Mouse (Mus musculus) Patski (cell line): ENCODE results near the gene Fbxl17. TPM values are rescaled to one million over a fixed set of nuclear protein-coding genes. Genes with fewer than 3 reads are reported as not detected.

Experiments used
- ATAC-seq: fragments of 100-300 bp; one replicate; pipeline ENCODE4 v1.8.0; 2021
- CTCF ChIA-PET: fragments of 350-600 bp; sonication (Branson Sonifier 250); formaldehyde crosslinking; loops from one replicate; lab custom pipeline; 2022; ENCODE audit warnings: inconsistent platforms; lab: Charles Lee
- POLR2A ChIA-PET: fragments of 350-600 bp; sonication (Branson Sonifier 250); formaldehyde crosslinking; loops from one replicate; lab custom pipeline; 2022; ENCODE audit warnings: antibody characterized with exemption, inconsistent platforms; lab: Charles Lee
- DNase-seq: peaks from one replicate; pipeline ENCODE4 v3.0.0-alpha.2; 2011; ENCODE audit warnings: low read depth, low spot score
- H3K27me3 ChIP-seq: fragments of 371-371 bp; one replicate; pipeline ENCODE4 v1.5.1; 2021
- CTCF ChIP-seq: fragments of 100-300 bp; IDR thresholded peaks from one replicate; pipeline ENCODE4 v1.5.1; 2021
- in situ Hi-C: fragments of 300-500 bp; cut with MboI; formaldehyde crosslinking; loops from 3 replicates; pipeline ENCODE4 v1.11.1; 2018; ENCODE audit warnings: low pct_unique_long_range_greater_than_20kb, mixed read lengths
- polyA plus RNA-seq: library from polyadenylated mRNA; unstranded; gene quantifications from one replicate; pipeline ENCODE4 v1.2.3, GENCODE M21; 2021

Fbxl17 gene
- polyA plus RNA-seq, 1 experiment from 2014 or later = 28.7 TPM

- ChIA-PET POLR2A (interaction anchor here (0.8 kb wide), 1 partner anchor 32 kb away, joined by 3 read pairs; no protein-coding TSS in a partner anchor), CTCF (no interaction called here)
- no peaks in the 10 kb centered on the region for H3K27me3 ChIP-seq
- ATAC-seq = no peak
- DNase-seq = no peak
- in situ Hi-C loops = no loop called here
- TF ChIP-seq CTCF = no peak
Measured at GRCm38 (mm10) chr17:63181661-63182060, 318.2 kb downstream of the Fbxl17 start.

DNA sequence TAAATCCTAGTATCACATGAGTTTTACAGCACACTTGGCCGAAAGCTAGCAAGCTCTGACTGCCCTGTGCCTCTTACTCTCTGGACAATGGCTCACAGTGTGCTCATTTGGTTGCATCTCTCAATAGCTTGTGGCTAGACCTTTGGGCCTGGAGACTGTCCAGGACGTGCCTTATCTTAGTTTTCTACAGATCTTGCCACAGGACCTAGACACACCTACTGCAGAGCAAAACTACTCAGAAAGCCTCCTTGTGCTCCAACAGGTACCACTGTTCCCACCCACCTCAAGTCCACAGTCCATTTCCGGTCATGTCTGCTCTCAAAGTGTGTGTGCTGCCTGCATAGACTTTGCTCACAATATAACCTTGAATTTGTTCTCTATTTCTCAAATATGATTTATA lies 319.8 kb downstream of the Fbxl17 start:
- CTCF ChIA-PET = interaction anchor here (1.7 kb wide), 1 partner anchor 20 kb away, joined by 4 read pairs; no protein-coding TSS in a partner anchor
- in situ Hi-C loops = no loop called here
- ATAC-seq (no peak), DNase-seq (no peak)
- no peaks in the 10 kb centered on the region for H3K27me3 ChIP-seq
- no peak for TF ChIP-seq CTCF
- POLR2A ChIA-PET = no interaction called here

GRCm38 (mm10) chr17:63178331-63178730 lies 321.5 kb downstream of the Fbxl17 start:
- H3K27me3 ChIP-seq = no peaks in the 10 kb centered on the region
- ATAC-seq = no peak
- ChIA-PET POLR2A (no interaction called here), CTCF (no interaction called here)
- no peak for TF ChIP-seq CTCF
- in situ Hi-C loops = no loop called here
- DNase-seq = no peak

- DNase-seq (no peak), ATAC-seq (no peak)
- in situ Hi-C loops = no loop called here
- POLR2A ChIA-PET = interaction anchor here (0.6 kb wide), 1 partner anchor 151 kb away, joined by 5 read pairs; no protein-coding TSS in a partner anchor
- H3K27me3 ChIP-seq = no peaks in the 10 kb centered on the region
- TF ChIP-seq CTCF = no peak
- CTCF ChIA-PET = interaction anchor here (1.1 kb wide), 2 partner anchors 12 to 28 kb away, joined by 3 read pairs; no protein-coding TSS in a partner anchor
Measured at GRCm38 (mm10) chr17:63176411-63176810, 323.4 kb downstream of the Fbxl17 start.

- no peaks in the 10 kb centered on the region for H3K27me3 ChIP-seq
- in situ Hi-C loops = no loop called here
- ChIA-PET CTCF (no interaction called here), POLR2A (no interaction called here)
- TF ChIP-seq CTCF = no peak
- DNase-seq (no peak), ATAC-seq (no peak)
Measured at GRCm38 (mm10) chr17:63172697-63173096, 327.1 kb downstream of the Fbxl17 start.

GRCm38 (mm10) chr17:63171890-63172491 lies 327.8 kb downstream of the Fbxl17 start:
- ATAC-seq (no peak), DNase-seq (no peak)
- ChIA-PET POLR2A (no interaction called here), CTCF (no interaction called here)
- in situ Hi-C loops = no loop called here
- H3K27me3 ChIP-seq = no peaks in the 10 kb centered on the region
- no peak for TF ChIP-seq CTCF

DNA sequence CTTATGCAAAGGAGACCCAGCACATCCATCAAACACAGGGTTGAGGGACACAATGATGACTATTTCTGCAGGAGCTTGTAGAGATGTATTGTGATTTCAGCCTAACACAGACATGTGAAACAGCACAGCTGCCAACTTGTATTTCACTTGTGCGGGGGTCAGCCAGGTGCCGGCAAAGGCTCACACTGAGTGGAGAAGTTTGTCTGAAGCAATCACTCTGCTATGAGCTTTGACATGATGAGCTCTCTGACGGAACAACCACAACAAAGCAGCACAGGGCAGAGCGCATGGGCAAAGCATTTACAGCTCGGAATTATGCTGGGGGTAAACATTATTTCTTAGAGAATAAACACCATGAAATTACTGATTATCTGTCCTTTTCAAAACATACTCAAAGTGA lies 328.6 kb downstream of the Fbxl17 start:
- DNase-seq (no peak), ATAC-seq (no peak)
- no peak for TF ChIP-seq CTCF
- CTCF ChIA-PET = no interaction called here
- H3K27me3 ChIP-seq = no peaks in the 10 kb centered on the region
- POLR2A ChIA-PET = no interaction called here
- in situ Hi-C loops = no loop called here

DNA sequence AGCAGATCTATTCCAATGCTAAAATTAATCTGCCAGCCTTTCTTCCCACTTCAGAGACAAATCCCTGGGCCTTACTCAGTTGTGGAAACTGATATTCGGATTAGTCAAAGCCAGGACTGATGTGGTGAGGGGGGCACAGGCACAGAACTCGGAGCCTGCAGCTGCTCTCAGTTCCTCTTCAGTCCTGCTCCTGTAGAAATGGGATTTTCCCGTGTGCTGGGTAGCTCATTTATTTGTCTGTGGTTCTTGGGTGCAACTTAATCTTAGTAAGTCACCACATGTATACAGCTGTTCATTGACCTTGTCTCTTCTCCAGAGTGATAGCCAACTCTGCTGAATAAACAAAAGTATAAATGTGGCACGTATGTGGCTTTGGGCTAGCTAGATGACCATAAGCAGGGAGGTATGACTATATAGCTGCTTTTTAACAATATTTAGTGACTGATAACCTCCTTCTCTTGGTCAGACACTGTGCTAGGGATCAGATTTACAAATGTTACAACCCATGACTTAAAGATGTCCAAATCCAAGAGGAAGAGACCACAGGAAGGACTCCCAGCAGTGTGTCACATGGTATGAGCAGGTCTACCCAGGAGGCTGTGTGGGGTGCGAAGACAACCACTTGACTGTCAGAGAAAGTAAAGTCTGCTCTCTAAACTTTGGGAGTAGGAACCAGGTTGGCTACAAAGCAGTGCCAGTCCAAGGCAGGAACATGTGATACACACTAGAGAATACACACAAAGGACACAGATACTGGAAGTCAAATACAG lies 331.6 kb downstream of the Fbxl17 start:
- DNase-seq (no peak), ATAC-seq (no peak)
- H3K27me3 ChIP-seq = no peaks in the 10 kb centered on the region
- ChIA-PET CTCF (no interaction called here), POLR2A (no interaction called here)
- no peak for TF ChIP-seq CTCF
- in situ Hi-C loops = no loop called here

- no peaks in the 10 kb centered on the region for H3K27me3 ChIP-seq
- CTCF ChIA-PET = no interaction called here
- ATAC-seq = peak; percentile 44
- DNase-seq = no peak
- TF ChIP-seq CTCF = no peak
- POLR2A ChIA-PET = no interaction called here
- in situ Hi-C loops = no loop called here
Measured at GRCm38 (mm10) chr17:63167248-63167647, 332.6 kb downstream of the Fbxl17 start.

DNA sequence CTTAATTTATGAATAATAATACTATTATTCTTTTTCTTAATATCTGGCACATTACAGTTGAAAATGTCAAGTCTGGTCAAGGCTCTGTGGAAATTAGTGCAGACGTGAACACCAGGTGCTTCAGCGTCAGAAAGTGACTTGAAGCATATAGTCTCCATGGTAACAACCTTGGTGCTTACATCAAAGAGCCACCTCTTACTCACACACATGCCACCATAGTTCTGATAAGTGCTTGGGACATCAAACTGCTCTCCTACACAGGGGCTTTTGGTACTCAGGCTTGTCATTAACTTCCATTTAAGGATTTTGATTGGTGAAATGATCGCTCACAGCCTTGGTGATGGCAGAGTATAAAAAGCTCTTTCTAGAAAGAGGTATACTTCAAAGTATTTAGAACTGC lies 333.1 kb downstream of the Fbxl17 start:
- no peak for TF ChIP-seq CTCF
- ChIA-PET CTCF (no interaction called here), POLR2A (no interaction called here)
- in situ Hi-C loops = no loop called here
- ATAC-seq (no peak), DNase-seq (no peak)
- H3K27me3 ChIP-seq = no peaks in the 10 kb centered on the region

DNA sequence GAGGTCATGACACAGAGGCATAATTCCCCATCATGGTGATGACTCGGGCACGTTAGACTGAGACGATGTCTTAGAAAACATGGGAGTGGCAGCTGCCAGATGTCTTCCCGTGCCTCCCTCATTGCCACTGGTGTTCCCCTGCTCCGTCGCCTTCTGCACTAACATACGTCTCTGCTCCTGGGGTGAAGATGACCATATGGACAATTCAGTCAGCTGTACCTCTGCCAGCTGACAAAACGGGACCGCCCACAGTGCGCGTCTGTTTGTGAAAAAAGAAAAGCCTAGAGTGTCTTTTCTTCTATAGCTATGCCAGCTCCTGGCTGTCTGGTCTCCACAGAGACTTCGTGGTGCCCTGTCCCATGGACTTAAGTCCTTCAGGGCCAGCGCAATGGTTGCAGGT lies 334.0 kb downstream of the Fbxl17 start:
- ATAC-seq (no peak), DNase-seq (no peak)
- no peaks in the 10 kb centered on the region for H3K27me3 ChIP-seq
- ChIA-PET POLR2A (no interaction called here), CTCF (interaction anchor here (1.1 kb wide), 1 partner anchor 92 kb away, joined by 3 read pairs; no protein-coding TSS in a partner anchor)
- TF ChIP-seq CTCF = no peak
- in situ Hi-C loops = no loop called here
